Mouse (Mus musculus) right cerebral cortex, adult 18-20 months (tissue): ENCODE data around the gene Slc35f4.

Source experiments
- DNase-seq: peaks from one replicate; pipeline ENCODE4 v3.0.0; 2022; ENCODE audit warnings: mixed read lengths

Slc35f4 gene

GRCm38 (mm10) chr14:49277642-49278041 lies 248.2 kb downstream of the Slc35f4 start:
- DNase-seq, result no peak

- no peak for DNase-seq
Observed at GRCm38 (mm10) chr14:49275376-49275775, 250.5 kb downstream of the Slc35f4 start.

- DNase-seq, result no peak
Observed at GRCm38 (mm10) chr14:49265286-49266002, 260.4 kb downstream of the Slc35f4 start.
